Mouse (Mus musculus) C2C12 (cell line): ENCODE data around the gene Treml2. TPM values are rescaled to one million over a fixed set of nuclear protein-coding genes. Genes with fewer than 3 reads are reported as not detected.
A peak's percentile ranks its signal among the peaks of the same experiment; 100 is the strongest.

Experiments
- H3K27me3 ChIP-seq: one replicate; pipeline ENCODE4 v1.6.1; 2011; ENCODE audit not compliant: control insufficient read depth, insufficient read depth, insufficient read length
- H3K36me3 ChIP-seq: one replicate; pipeline ENCODE4 v1.6.1; 2011; ENCODE audit not compliant: control insufficient read depth, insufficient read depth
- H3K4me3 ChIP-seq: one replicate; pipeline ENCODE4 v1.5.1; 2011; ENCODE audit warnings: mild to moderate bottlenecking, control low read depth; ENCODE audit not compliant: poor library complexity, insufficient read depth, severe bottlenecking
- H3K79me2 ChIP-seq: one replicate; pipeline ENCODE4 v1.6.1; 2011; ENCODE audit not compliant: control insufficient read depth, insufficient read depth
- H3K79me3 ChIP-seq: one replicate; pipeline ENCODE4 v1.6.1; 2011; ENCODE audit warnings: low read depth, control low read depth
- H3ac ChIP-seq: one replicate; pipeline ENCODE3; 2011; ENCODE audit warnings: low read depth; ENCODE audit not compliant: control insufficient read depth, insufficient read length
- CEBPB ChIP-seq: IDR thresholded peaks from one replicate; pipeline ENCODE4 v1.6.1; 2011; ENCODE audit warnings: low read depth, mild to moderate bottlenecking, control low read depth, moderate library complexity
- CTCF ChIP-seq: IDR thresholded peaks from one replicate; pipeline ENCODE4 v1.5.1; 2011; ENCODE audit not compliant: control insufficient read depth, insufficient read depth, insufficient read length
- FOSL1 ChIP-seq: IDR thresholded peaks from one replicate; pipeline ENCODE4 v1.8.0; 2011; ENCODE audit warnings: mild to moderate bottlenecking, low read length; ENCODE audit not compliant: poor library complexity, insufficient read depth, severe bottlenecking
- MAX ChIP-seq: IDR thresholded peaks from one replicate; pipeline ENCODE4 v1.6.1; 2011; ENCODE audit warnings: mild to moderate bottlenecking, control low read depth
- MYOD1 ChIP-seq: IDR thresholded peaks from one replicate; pipeline ENCODE4 v1.6.1; 2011; ENCODE audit warnings: low read depth; ENCODE audit not compliant: control insufficient read depth, insufficient read length
- MYOG ChIP-seq: IDR thresholded peaks from one replicate; pipeline ENCODE4 v1.6.1; 2011; ENCODE audit not compliant: control insufficient read depth, insufficient read length; ENCODE audit errors: extremely low read depth
- USF1 ChIP-seq: IDR thresholded peaks from one replicate; pipeline ENCODE4 v1.6.1; 2011; ENCODE audit warnings: low read depth, mild to moderate bottlenecking, control low read depth, moderate library complexity
- polyA plus RNA-seq: library from polyadenylated mRNA; unstranded; fragments of >200 nt; fragmentation: generic; extraction: Trizol; gene quantifications from one replicate; pipeline ENCODE4 v1.2.1, GENCODE M21; 2012; ENCODE audit warnings: missing spikeins

Gene Treml2
- polyA plus RNA-seq, 1 experiment = not detected

DNA sequence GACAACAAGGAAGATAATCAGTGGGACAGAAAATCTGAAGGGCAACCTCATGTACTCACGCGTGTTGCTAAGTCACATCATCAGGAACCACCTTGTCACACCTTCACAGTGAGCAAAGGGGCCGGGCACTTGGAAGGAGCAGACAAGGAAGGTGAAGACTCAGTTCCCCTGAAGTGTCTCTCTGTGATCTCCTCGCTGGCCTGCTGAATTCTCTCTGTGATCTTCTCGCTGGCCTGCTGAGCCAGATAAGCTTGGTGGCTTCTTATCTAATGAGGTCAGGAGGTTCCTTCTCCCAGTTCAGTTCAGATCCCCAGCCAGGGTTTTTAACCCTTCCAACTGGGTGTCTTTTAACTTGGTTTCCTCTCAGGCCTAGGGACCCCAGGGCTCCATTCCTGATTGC lies 27.1 kb upstream of the Treml2 start:
- Histone ChIP-seq H3K79me2 (no peaks in the 10 kb centered on the region), H3K27me3 (no peaks in the 10 kb centered on the region), H3K79me3 (no peaks in the 10 kb centered on the region), H3K36me3 (no peaks in the 10 kb centered on the region), H3ac (no peak overlapping the region), H3K4me3 (no peak overlapping the region)
- no peak for TF ChIP-seq USF1
- no peak for TF ChIP-seq FOSL1
- no peak for TF ChIP-seq CEBPB
- no peak for TF ChIP-seq CTCF

DNA sequence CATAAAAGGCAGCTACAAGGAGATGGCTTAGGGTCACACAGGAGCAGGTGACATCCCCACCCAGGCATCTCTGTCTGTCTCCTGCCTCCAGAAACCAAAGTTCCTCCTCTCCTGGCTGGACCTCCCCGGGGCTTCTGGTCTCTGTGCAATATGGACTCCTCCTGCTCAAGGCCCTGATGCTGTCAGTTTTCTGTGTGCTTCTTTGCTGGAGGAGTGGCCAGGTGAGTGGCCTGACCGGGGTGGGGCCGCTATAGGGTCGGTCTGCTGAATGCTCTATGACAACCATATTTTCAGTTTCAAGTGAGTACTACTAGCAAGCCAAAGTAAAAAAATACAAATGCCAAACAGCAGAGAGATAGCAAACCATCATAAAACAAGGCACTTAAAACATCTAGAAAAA lies 26.7 kb upstream of the Treml2 start:
- no peaks in the 10 kb centered on the region for H3K27me3 ChIP-seq
- no peaks in the 10 kb centered on the region for H3K79me2 ChIP-seq
- no peak overlapping the region for H3K4me3 ChIP-seq
- TF ChIP-seq MYOG (no peak), USF1 (no peak), FOSL1 (no peak), MYOD1 (no peak), CEBPB (no peak), MAX (no peak), CTCF (no peak)
- no peak overlapping the region for H3ac ChIP-seq
- no peaks in the 10 kb centered on the region for H3K79me3 ChIP-seq
- H3K36me3 ChIP-seq = no peaks in the 10 kb centered on the region

GRCm38 (mm10) chr17:48274098-48274497 lies 25.2 kb upstream of the Treml2 start:
- no peak overlapping the region for H3ac ChIP-seq
- TF ChIP-seq MYOD1 (no peak), CEBPB (no peak), USF1 (no peak), MAX (no peak), CTCF (no peak), FOSL1 (no peak), MYOG (no peak)
- no peaks in the 10 kb centered on the region for H3K79me2 ChIP-seq
- no peaks in the 10 kb centered on the region for H3K79me3 ChIP-seq
- no peaks in the 10 kb centered on the region for H3K27me3 ChIP-seq
- no peak overlapping the region for H3K4me3 ChIP-seq
- no peaks in the 10 kb centered on the region for H3K36me3 ChIP-seq

DNA sequence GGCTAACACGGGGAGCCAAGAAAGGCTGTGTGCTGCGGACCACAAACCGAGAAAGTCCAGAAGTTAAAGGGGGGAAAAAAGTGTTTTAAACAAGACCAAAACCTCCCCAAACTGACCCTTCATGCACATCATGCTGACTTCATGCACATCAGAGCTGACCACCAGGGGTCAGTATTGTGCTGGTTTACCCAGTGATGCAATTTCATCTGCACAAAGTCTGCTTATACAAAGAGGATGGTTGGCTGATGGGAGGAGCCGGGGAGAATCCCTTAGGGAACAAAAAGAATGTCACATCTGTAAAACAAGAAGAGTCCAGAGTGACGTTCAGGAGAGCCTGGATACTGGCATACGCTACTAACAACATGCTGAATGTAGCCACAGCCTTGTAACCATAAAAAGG lies 24.4 kb upstream of the Treml2 start:
- no peaks in the 10 kb centered on the region for H3K79me2 ChIP-seq

GRCm38 (mm10) chr17:48275736-48276135 lies 23.6 kb upstream of the Treml2 start:
- Histone ChIP-seq H3ac (no peak overlapping the region), H3K36me3 (no peaks in the 10 kb centered on the region), H3K27me3 (no peaks in the 10 kb centered on the region), H3K79me3 (no peaks in the 10 kb centered on the region), H3K79me2 (no peaks in the 10 kb centered on the region), H3K4me3 (no peak overlapping the region)
- TF ChIP-seq CTCF = no peak
- TF ChIP-seq MYOG = no peak
- TF ChIP-seq CEBPB = no peak
- no peak for TF ChIP-seq MYOD1
- TF ChIP-seq MAX = no peak

More for the DNA sequence above, 24.4 kb upstream of the Treml2 start:
- H3K79me3 ChIP-seq = no peaks in the 10 kb centered on the region
- no peaks in the 10 kb centered on the region for H3K27me3 ChIP-seq
- TF ChIP-seq MYOD1 (no peak), CEBPB (peak; percentile 76), CTCF (peak; percentile 33)
- H3ac ChIP-seq = no peak overlapping the region
- H3K36me3 ChIP-seq = no peaks in the 10 kb centered on the region
- no peak overlapping the region for H3K4me3 ChIP-seq

GRCm38 (mm10) chr17:48278381-48278780 lies 20.9 kb upstream of the Treml2 start:
- no peaks in the 10 kb centered on the region for H3K36me3 ChIP-seq
- H3K79me3 ChIP-seq = no peaks in the 10 kb centered on the region
- no peak overlapping the region for H3ac ChIP-seq
- no peaks in the 10 kb centered on the region for H3K27me3 ChIP-seq
- TF ChIP-seq CEBPB (no peak), MAX (no peak)
- H3K79me2 ChIP-seq = no peaks in the 10 kb centered on the region
- H3K4me3 ChIP-seq = no peak overlapping the region

- no peaks in the 10 kb centered on the region for H3K27me3 ChIP-seq
- H3ac ChIP-seq = no peak overlapping the region
- H3K79me2 ChIP-seq = no peaks in the 10 kb centered on the region
- no peaks in the 10 kb centered on the region for H3K36me3 ChIP-seq
- H3K4me3 ChIP-seq = no peak overlapping the region
- no peak for TF ChIP-seq CTCF
- TF ChIP-seq CEBPB = no peak
- TF ChIP-seq MYOD1 = no peak
- no peak for TF ChIP-seq MYOG
- TF ChIP-seq USF1 = no peak
- TF ChIP-seq FOSL1 = no peak
- TF ChIP-seq MAX = no peak
- no peaks in the 10 kb centered on the region for H3K79me3 ChIP-seq
These were observed 20.3 kb upstream of the Treml2 start for GRCm38 (mm10) chr17:48279002-48279401.
